In the genomic region with DNA sequence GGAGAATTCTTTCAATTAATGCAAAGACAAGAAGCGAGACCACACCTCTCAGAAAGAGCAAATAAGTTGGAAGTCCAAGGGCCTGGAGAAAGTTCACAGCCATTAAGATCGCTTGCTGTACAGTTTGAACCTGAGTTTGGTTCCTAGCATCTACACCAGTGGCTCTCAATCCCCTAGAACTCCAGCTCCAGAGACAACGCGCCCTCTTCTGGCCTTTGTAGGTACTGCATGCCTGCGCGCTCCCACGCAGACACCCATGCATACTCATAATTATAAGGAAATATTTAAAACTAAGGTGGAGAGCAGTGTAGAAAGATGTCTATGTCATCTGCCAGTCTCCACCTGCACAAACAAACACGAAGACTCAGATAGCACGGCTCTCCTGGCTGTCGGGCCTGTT, we compare ENCODE assay signal across 8 mouse cellular contexts.
DNase-seq lines count a peak whose midpoint lies in the region; ATAC-seq lines count a peak whose summit lies in the region.

No protein-coding gene starts in this region.

- DNase-seq in cerebellum, adult 9-10 months, result peak; percentile 5
- DNase-seq in left cerebral cortex, adult 18-20 months (ENCODE audit: low spot score in 2 of 2), result peak; percentile 24 to 27
- no peak for DNase-seq in left cerebral cortex, postnatal 36 days (ENCODE audit: low spot score in 2 of 2)
- DNase-seq in T-cell, adult 2 months (ENCODE audit: low spot score), result peak; percentile 14
- DNase-seq in mesoderm, embryonic 11.5 days (ENCODE audit: low read depth, low spot score), result peak; percentile 59

- ATAC-seq in cerebellum, adult (ENCODE audit: insufficient number of reproducible peaks, low FRiP score, low TSS enrichment), result no peak
- ATAC-seq in erythroblast, adult 5-6 weeks (replicated peaks; ENCODE audit: low FRiP score, poor library complexity, severe bottlenecking), result peak; percentile 66; the same call in 1 of the 2 replicates
- no peak for ATAC-seq in megakaryocyte, adult 5-6 weeks (ENCODE audit: poor library complexity, severe bottlenecking)

- intact Hi-C loops in left cerebral cortex, postnatal 36 days (cut with DNase I), result no loop called here

Comparison
In these comparisons a context has a peak if more than half of its experiments do, and no peak if none do; other contexts are left out.
1. DNase-seq: peak in cerebellum, adult 9-10 months (single experiment), left cerebral cortex, adult 18-20 months (2 of 2), T-cell, adult 2 months (single experiment) and mesoderm, embryonic 11.5 days (single experiment); none in left cerebral cortex, postnatal 36 days (0 of 2).